Comparison of ENCODE assay signal across 23 mouse cellular contexts in the genomic region with DNA sequence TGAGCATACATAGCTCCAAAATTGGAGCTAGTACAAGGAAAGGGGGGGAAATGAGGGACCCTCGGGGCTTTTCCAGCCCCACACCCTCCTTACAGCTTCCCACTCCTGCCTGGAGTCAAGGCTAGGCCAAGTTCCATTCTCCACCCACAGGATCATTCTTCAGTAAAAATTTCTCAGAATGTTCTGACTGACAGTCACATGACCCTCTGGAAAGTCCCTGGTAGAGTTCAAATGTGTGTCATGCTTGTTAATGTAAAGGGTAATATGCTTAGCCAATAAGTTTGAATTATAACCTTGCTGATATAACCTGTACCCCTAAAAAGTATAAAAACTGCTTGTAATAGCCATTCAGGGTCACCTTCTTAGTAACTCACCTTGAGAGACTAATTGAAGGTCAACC. TPM values are rescaled to one million over a fixed set of nuclear protein-coding genes. Genes with fewer than 3 reads are reported as not detected.
A peak's percentile ranks its signal among the peaks of the same experiment; 100 is the strongest.
DNase-seq lines count a peak whose midpoint lies in the region; ATAC-seq and TF ChIP-seq lines count a peak whose summit lies in the region.
"Had no signal": no experiment of that assay in that cellular context is flagged by ENCODE, and none has a peak within 500 bp of the region (broad histone marks: within the 10 kb centered on the region; RNA-seq: fewer than 3 reads in every experiment).

No protein-coding gene starts in this region.

- H3K9me3 ChIP-seq in CH12.LX (replicated peaks; ENCODE audit: low read length) = no peaks in the 10 kb centered on the region
- H3K9me3 ChIP-seq in hindbrain, embryonic 12.5 days (replicated peaks) = no peaks in the 10 kb centered on the region
- H3K9me3 ChIP-seq in forebrain, embryonic 16.5 days (ENCODE audit: control insufficient read depth, low read length) = 0 out of 2 replicates have a peak, but pooled peaks cover 2% of the 10 kb centered on the region
- H3K9me3 ChIP-seq: embryonic facial prominence, embryonic 10.5 days; forebrain, embryonic 10.5 days; heart, embryonic 13.5 days; hindbrain, embryonic 13.5 days had no signal

- ATAC-seq in hindbrain, embryonic 12.5 days (ENCODE audit: low FRiP score) = no peak
- ATAC-seq in forebrain, embryonic 16.5 days = no peak
- ATAC-seq: forebrain, embryonic 14.5 days; hindbrain, postnatal 0 days had no signal

- dilution Hi-C loops in CH12.LX (cut with MboI; ENCODE audit: extremely low pct_ligation_motif_present, extremely low pct_unique_long_range_greater_than_20kb, low sequenced_read_pairs) = no loop called here

- in situ Hi-C loops in CH12.LX (cut with MboI; ENCODE audit: low pct_ligation_motif_present, low pct_unique_long_range_greater_than_20kb, low sequenced_read_pairs) = no loop called here

- H3K4me3 ChIP-seq in CH12.LX (replicated peaks in 1 of 3; ENCODE audit: low read depth in 2 of 3, low read length in 2 of 3, poor library complexity in 1 of 3) (no peak overlapping the region), myocyte (no peak overlapping the region)
- no peak overlapping the region for H3K4me3 ChIP-seq in hindbrain, embryonic 12.5 days
- no peak overlapping the region for H3K4me3 ChIP-seq in forebrain, embryonic 16.5 days (replicated peaks; ENCODE audit: low read length)
- H3K4me3 ChIP-seq: embryonic facial prominence, embryonic 10.5 days; erythroblast, embryonic 14.5 days; forebrain, embryonic 10.5 days; heart, embryonic 13.5 days; hindbrain, embryonic 13.5 days had no signal

- H3K27ac ChIP-seq in CH12.LX (ENCODE audit: insufficient read depth, low read depth) = no peak overlapping the region
- no peak overlapping the region for H3K27ac ChIP-seq in hindbrain, embryonic 12.5 days
- no peak overlapping the region for H3K27ac ChIP-seq in forebrain, embryonic 16.5 days (ENCODE audit: low read length)
- H3K27ac ChIP-seq: embryonic facial prominence, embryonic 10.5 days; forebrain, embryonic 10.5 days; heart, embryonic 13.5 days; hindbrain, embryonic 13.5 days; hindbrain, postnatal 0 days had no signal

- WGBS in hindbrain, embryonic 12.5 days = 85% methylated on average over 1 of the region's 1 CpGs
- 95% methylated on average over 1 of the region's 1 CpGs for WGBS in forebrain, embryonic 16.5 days

- H3K36me3 ChIP-seq in CH12.LX (replicated peaks in 1 of 2; ENCODE audit: control insufficient read depth in 1 of 2, insufficient read depth in 1 of 2, low read length in 1 of 2) = peaks cover 0 to 4% of the 10 kb centered on the region in 2 experiments
- no peaks in the 10 kb centered on the region for H3K36me3 ChIP-seq in myocyte (ENCODE audit: control insufficient read depth, insufficient read depth)
- 0 out of 2 replicates have a peak, but pooled peaks cover 14% of the 10 kb centered on the region for H3K36me3 ChIP-seq in hindbrain, embryonic 12.5 days
- H3K36me3 ChIP-seq in forebrain, embryonic 16.5 days (ENCODE audit: control insufficient read depth, insufficient read depth) = peaks cover 4% of the 10 kb centered on the region; the same call in 1 of the 2 replicates

- no peak for TF ChIP-seq RAD21 in CH12.LX (IDR thresholded peaks at IDR 0.05; ENCODE audit: low read depth, low read length)

- no peak overlapping the region for H3ac ChIP-seq in myocyte (ENCODE audit: control insufficient read depth, insufficient read length)

- TF ChIP-seq POLR2A in CH12.LX (IDR thresholded peaks at IDR 0.05; ENCODE audit: low read depth, low read length) = no peak
- no peak for TF ChIP-seq POLR2A in myocyte (IDR thresholded peaks at IDR 0.05; ENCODE audit: insufficient read length, low read depth)

- TF ChIP-seq EP300 in CH12.LX (IDR thresholded peaks at IDR 0.05; ENCODE audit: low read length) = no peak

- peaks cover 8 to 31% of the 10 kb centered on the region in 2 experiments for H3K4me1 ChIP-seq in CH12.LX (ENCODE audit: control insufficient read depth in 1 of 2, insufficient read depth in 2 of 2)
- no peaks in the 10 kb centered on the region for H3K4me1 ChIP-seq in hindbrain, embryonic 12.5 days
- no peaks in the 10 kb centered on the region for H3K4me1 ChIP-seq in forebrain, embryonic 16.5 days (replicated peaks; ENCODE audit: control insufficient read depth, insufficient read depth, low read length)
- H3K4me1 ChIP-seq: embryonic facial prominence, embryonic 10.5 days; forebrain, embryonic 10.5 days; hindbrain, embryonic 13.5 days had no signal

- DNase-seq in CD4-positive helper T cell, adult 2 months (ENCODE audit: low read depth, low spot score) = peak; percentile 29
- DNase-seq in CH12.LX (ENCODE audit: extremely low read depth) (peak; percentile 47), adipocyte (ENCODE audit: low spot score) (peak; percentile 23)
- no peak for DNase-seq in heart, postnatal 36 days
- DNase-seq in neural tube, embryonic 10.5 days (ENCODE audit: extremely low spot score, low spot score) = no peak
- DNase-seq: adrenal gland, postnatal 36 days; B cell, adult 2 months; cerebellum, adult 2 months; cerebellum, postnatal 10 days; gastrocnemius, postnatal 36 days; heart, adult 11 months; heart, postnatal 4 days; kidney, adult 11 months had no signal

- intact Hi-C loops in heart, postnatal 36 days (cut with DNase I) = no loop called here

- TF ChIP-seq CTCF in CH12.LX (conservative IDR thresholded peaks at IDR 0.05 in 1 of 2, IDR thresholded peaks at IDR 0.05 in 1 of 2; ENCODE audit: low read depth in 2 of 2, low read length in 2 of 2) = no peak

- H3K27me3 ChIP-seq in CH12.LX (replicated peaks) = no peaks in the 10 kb centered on the region
- no peaks in the 10 kb centered on the region for H3K27me3 ChIP-seq in myocyte (ENCODE audit: control insufficient read depth, insufficient read depth, insufficient read length)
- no peaks in the 10 kb centered on the region for H3K27me3 ChIP-seq in hindbrain, embryonic 12.5 days
- no peaks in the 10 kb centered on the region for H3K27me3 ChIP-seq in forebrain, embryonic 16.5 days (replicated peaks; ENCODE audit: control insufficient read depth, insufficient read depth, low read length)
- H3K27me3 ChIP-seq: heart, embryonic 13.5 days; hindbrain, embryonic 13.5 days had no signal

- no peak overlapping the region for H3K4me2 ChIP-seq in CH12.LX (ENCODE audit: insufficient read depth, low read depth, poor library complexity, severe bottlenecking)
- H3K4me2 ChIP-seq in myocyte (ENCODE audit: low read depth) = no peak overlapping the region
- no peak overlapping the region for H3K4me2 ChIP-seq in hindbrain, embryonic 12.5 days (replicated peaks)
- no peak overlapping the region for H3K4me2 ChIP-seq in forebrain, embryonic 16.5 days (ENCODE audit: low read length)
- H3K4me2 ChIP-seq: heart, embryonic 13.5 days; hindbrain, embryonic 13.5 days had no signal

- no peak overlapping the region for H3K9ac ChIP-seq in CH12.LX (ENCODE audit: insufficient read depth, low read depth)
- H3K9ac ChIP-seq in hindbrain, embryonic 12.5 days = no peak overlapping the region
- H3K9ac ChIP-seq in forebrain, embryonic 16.5 days (replicated peaks; ENCODE audit: low read depth, low read length) = no peak overlapping the region
- H3K9ac ChIP-seq: heart, embryonic 13.5 days; hindbrain, embryonic 13.5 days had no signal

- H3K79me2 ChIP-seq in CH12.LX (replicated peaks; ENCODE audit: control insufficient read depth, extremely low read depth, insufficient read depth, poor library complexity, severe bottlenecking) (no peaks in the 10 kb centered on the region), myocyte (ENCODE audit: control insufficient read depth, insufficient read depth) (peaks cover 16% of the 10 kb centered on the region)

TF ChIP-seq in CH12.LX, 34 proteins besides CTCF, POLR2A, EP300 and RAD21:
- TF ChIP-seq USF1 (IDR thresholded peaks at IDR 0.05; ENCODE audit: low read depth, low read length) = peak; percentile 63
- peak; percentile 42; the same call in 1 of the 2 replicates for TF ChIP-seq USF2 (conservative IDR thresholded peaks at IDR 0.05; ENCODE audit: low read depth, low read length)
- no peak for TF ChIP-seq SMC3 (IDR thresholded peaks at IDR 0.05; ENCODE audit: low read depth, low read length)

TF ChIP-seq in myocyte, 11 proteins besides CTCF, POLR2A, EP300 and RAD21:
- TF ChIP-seq USF1 (IDR thresholded peaks at IDR 0.05; ENCODE audit: low read depth) = peak; percentile 45
- no peak for TF ChIP-seq POLR2AphosphoS2 (IDR thresholded peaks at IDR 0.05; ENCODE audit: insufficient read length, low read depth)
- TF ChIP-seq MAX (IDR thresholded peaks at IDR 0.05; ENCODE audit: low read depth) = no peak
- no peak for TF ChIP-seq MYOD1 (IDR thresholded peaks at IDR 0.05; ENCODE audit: control insufficient read depth in 1 of 3, insufficient read length in 2 of 3, low read depth in 2 of 3)

RNA-seq across cellular contexts. Expression of a gene that starts 41.8 kb away (rescaled TPM):
- total RNA-seq in CH12.LX (2012; rRNA removed) = 10.0 and 11.1 TPM in 2 replicates
- total RNA-seq in CH12.LX (2014; rRNA removed) = 2.5 and 4.2 TPM in 2 replicates
- 16.3 and 21.4 TPM in 2 replicates for polyA plus RNA-seq in CH12.LX (2012; ENCODE audit: insufficient read length, low read depth)
- 48.9 TPM for polyA plus RNA-seq in myocyte (2012; fragmentation: generic; extraction: Trizol)
- total RNA-seq in heart, postnatal 36 days (2021) = 100 to 1,000 TPM; 121 to 129 TPM
- 42.1 and 43.2 TPM in 2 replicates for polyA plus RNA-seq in hindbrain, embryonic 12.5 days (2016; fragmentation: Nextera tagmentation; extraction: Ambion mirVana)
- 54.3 and 57.3 TPM in 2 replicates for polyA plus RNA-seq in forebrain, embryonic 16.5 days (2015; fragmentation: Nextera tagmentation; extraction: Ambion mirVana)

Comparison
In these comparisons a context has a peak if more than half of its experiments do, and no peak if none do; other contexts are left out.
1. DNase-seq: peak in CD4-positive helper T cell, adult 2 months (single experiment), CH12.LX (single experiment) and adipocyte (single experiment); none in heart, postnatal 36 days (0 of 2) and neural tube, embryonic 10.5 days (single experiment).